Mouse (Mus musculus): Measurements from ENCODE around the gene Minos1.

Minos1 gene

DNA sequence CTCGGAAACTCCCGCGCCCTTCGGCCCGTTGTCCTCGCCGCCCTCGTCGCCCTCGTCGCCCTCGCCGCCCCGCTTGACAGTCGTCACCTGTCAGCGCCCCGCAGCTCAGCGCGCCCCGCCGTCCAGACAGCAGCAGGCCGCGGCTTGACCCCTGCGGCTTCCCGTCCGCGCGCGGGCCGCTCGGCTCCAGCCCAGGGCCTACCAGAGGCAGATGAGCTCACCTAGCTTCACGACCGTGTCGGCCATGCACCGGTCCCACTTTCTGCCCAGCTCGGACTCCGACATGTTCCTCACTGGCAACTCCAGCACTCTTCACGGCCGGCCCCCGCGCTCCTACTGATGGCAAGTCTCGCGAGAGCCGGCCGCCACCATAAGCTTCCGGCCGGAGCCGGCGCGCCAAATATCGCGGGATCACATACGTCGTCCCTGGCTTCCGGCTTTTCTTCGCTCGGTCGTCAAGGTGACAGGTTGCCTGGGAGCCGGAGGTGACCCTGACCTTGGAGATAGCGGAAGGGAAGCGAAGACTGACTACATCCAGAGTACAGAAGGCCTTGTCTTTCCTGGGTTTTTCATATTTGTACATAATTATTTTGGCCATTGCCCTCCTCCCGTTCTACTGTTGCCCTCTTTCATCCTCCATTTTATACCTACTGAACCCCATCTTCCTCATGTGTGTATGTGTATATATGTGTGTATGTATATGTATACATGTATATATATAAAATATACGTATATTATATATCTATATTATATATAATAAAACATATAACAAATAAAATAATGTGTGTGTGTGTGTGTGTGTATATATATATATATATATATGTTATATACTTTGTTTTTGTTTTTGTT is at the start of gene Minos1:
Minos1 (minus strand) TSS at position 413 of the 849 bp plus-strand sequence.
- peak; percentile 100 for DNase-seq (ENCODE audit: low spot score)

DNA sequence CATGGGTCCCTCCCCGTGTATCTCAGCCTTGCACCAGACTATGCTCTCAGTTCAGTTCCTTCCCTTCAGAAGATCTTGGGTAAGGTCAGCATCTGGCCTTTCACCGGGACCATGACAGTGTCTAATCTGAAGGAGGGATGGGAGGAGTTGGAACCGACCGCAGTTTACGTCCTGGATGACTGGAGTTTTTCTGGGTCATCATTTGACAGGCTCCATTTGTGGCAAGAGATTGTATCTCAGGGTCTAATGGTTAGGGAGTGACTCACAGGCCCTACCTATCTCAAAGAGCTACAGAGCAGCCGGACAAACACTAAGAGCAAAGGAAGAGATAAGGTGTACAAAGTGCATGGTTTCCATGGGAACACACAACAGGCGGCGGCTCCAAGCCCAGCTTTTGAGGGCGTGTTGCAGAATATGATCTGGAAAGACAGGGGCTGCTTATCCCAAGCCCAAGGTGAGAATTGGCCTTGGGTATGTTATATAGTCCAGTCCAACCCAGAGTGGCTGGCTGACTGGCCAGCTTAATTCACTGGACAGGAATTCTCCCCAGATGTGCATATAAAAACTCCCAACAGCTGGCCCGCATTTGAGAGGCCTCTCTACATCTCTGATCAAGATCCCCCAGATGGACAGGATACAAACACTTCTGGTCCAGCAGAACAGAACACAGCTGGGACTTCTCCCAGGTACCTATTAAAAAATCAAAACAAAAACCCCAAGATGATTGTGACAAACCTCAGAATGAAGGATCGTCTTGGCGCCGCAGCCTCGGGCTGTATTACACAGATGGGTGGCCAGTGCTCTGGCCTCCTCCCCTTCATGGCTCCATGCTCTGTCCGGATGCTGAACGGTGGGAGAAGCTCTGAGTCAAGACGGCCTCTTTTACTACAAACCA is 49.1 kb upstream of the Minos1 start:
- no peak for DNase-seq (ENCODE audit: low spot score)

GRCm38 (mm10) chr4:139179218-139179617 is 48.3 kb upstream of the Minos1 start:
- DNase-seq (ENCODE audit: low spot score), result no peak

- DNase-seq (ENCODE audit: low spot score), result no peak
Observed at GRCm38 (mm10) chr4:139178377-139178776, 47.5 kb upstream of the Minos1 start.

- DNase-seq (ENCODE audit: low spot score), result no peak
Observed at GRCm38 (mm10) chr4:139177921-139178320, 47.0 kb upstream of the Minos1 start.

- peak; percentile 42 for DNase-seq (ENCODE audit: low spot score)
Observed at GRCm38 (mm10) chr4:139176023-139176422, 45.1 kb upstream of the Minos1 start.

GRCm38 (mm10) chr4:139175061-139175971 is 44.4 kb upstream of the Minos1 start:
- peak; percentile 46 for DNase-seq (ENCODE audit: low spot score)

DNA sequence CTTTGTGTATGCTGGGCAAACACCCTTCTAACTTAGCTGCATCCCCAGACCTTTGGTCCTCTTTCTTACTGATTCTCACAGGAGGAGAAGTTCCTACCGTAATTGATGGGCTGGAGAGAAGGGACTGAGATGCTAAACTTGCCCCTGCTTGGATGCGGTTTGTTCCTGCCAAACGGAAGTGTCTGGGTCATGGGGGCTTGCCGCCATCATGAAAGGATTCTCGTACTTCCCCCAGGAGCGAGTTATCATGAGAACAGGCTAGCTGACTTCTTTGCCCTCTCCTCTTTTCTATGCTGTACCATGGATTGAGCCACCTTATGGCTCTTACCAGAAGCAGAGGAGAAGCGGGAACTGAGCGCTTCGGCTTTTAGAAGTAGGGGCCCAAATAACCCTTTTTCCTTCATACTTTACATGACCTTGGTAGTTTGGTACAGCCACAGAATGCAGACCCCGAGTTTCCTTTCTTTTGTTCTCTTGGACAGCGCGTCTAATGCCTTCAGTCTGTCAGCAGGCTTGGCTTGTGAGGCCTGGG is 38.9 kb upstream of the Minos1 start:
- DNase-seq (ENCODE audit: low spot score), result no peak

DNA sequence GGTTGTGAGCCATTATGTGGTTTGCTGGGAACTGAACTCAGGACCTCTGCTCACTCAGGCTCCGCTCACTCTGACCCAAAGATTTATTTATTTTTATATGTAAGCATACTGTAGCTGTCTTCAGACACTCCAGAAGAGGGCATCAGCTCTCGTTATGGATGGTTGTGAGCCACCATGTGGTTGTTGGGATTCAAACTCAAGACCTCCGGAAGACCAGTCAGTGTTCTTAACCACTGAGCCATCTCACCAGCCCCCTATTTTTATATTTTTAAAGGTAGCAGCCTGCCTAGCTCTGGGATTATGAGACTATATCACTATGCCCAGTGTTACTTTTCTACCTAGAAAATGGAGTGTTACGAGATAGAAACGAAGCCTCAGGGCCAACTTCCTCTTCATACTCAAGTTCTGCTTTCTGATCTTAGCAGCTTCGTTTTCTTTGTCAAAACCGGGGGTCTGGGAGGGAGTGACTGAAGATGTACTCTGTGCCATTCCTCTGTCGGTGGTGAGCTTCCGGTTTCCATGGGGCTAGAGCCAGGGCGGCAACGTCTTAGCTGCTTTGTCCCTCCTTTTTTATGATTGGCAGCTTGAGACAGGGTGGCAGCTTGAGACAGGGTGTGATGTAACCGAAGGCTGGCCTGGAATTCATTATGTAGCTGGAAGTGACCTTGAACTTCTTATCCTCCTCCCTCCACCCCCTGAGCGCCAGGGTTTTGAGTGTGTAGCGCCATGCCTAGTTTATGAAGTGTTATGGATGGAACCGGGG is 38.3 kb upstream of the Minos1 start:
- DNase-seq (ENCODE audit: low spot score), result peak; percentile 31

DNA sequence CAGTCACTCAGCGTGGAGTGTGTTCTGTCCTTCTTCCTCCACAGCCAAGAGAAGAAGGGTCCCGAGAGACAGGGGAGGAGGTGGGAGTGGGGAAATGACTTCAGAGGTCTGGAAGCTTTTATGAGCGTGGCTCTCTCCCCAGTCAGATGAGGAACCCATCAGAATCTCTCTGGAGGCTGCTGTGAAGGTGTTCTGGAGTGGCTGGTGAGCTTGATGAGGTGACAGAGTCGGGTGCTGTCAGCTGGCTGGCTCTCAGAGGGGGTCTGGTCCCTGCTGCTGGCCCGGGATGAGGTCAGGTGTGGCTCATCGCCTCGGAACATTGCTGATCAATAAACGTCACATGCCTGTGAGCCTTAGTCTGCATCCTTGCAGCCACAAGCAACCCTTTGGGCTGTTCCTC is 36.2 kb upstream of the Minos1 start:
- no peak for DNase-seq (ENCODE audit: low spot score)

DNA sequence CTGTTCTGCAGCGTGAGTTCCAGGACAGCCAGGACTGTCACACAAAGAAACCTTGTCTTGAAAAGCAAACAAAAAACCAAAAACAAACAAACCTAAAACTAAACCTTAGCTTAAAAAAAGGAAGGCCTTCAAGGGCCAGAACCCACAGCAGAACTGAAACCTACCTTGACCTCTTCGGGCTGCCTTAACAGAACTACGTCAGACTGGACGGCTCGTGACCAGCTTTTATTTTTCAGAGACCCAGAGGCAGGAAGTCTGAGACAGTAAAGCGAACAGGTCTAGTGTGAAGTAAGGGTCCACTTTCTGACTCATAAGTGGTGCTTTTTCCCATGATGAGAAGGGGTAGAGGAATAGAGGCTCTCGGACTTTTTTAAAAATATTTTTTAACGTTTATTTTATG is 35.3 kb upstream of the Minos1 start:
- DNase-seq (ENCODE audit: low spot score), result no peak

- DNase-seq (ENCODE audit: low spot score), result no peak
Observed at GRCm38 (mm10) chr4:139165259-139165658, 34.3 kb upstream of the Minos1 start.

DNA sequence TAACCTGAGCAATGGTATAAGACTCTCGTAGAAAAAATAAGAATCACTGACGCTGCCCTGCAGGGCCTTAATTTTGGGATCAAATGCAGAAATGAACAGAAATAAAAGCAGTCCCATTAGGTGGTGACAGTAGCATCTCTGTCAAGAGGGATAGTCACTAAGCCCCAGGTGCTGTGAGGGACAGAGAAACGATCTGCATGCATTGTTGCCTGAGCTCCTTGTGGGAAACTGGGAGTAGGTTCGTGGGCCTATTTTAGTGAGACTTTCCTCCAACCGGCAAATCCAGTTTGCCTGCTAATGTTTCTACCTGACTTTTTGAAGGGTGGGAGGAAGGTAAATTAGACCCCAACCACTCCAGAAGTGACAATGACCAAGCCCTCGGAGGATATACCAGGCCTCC is 33.2 kb upstream of the Minos1 start:
- DNase-seq (ENCODE audit: low spot score), result no peak

DNA sequence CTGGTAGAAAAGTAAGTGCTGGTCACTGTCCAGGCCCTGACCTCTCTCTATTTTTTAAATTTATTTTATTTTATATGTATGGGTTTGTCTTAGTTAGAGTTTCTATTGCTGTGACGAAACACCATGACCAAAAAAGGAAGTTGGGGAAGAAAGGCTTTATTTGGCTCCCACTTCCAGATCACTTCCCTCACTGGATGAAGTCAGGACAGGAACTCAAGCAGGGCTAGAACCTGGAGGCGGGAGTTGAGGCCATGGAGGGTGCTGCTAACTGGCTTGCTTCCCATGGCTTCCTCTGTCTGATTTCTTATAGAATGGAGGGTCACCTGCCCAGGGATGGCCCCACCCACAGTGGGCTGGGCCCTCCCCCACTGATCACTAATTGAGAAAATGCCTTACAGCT is 30.2 kb upstream of the Minos1 start:
- no peak for DNase-seq (ENCODE audit: low spot score)

- DNase-seq (ENCODE audit: low spot score), result no peak
Observed at GRCm38 (mm10) chr4:139158350-139158749, 27.4 kb upstream of the Minos1 start.

DNA sequence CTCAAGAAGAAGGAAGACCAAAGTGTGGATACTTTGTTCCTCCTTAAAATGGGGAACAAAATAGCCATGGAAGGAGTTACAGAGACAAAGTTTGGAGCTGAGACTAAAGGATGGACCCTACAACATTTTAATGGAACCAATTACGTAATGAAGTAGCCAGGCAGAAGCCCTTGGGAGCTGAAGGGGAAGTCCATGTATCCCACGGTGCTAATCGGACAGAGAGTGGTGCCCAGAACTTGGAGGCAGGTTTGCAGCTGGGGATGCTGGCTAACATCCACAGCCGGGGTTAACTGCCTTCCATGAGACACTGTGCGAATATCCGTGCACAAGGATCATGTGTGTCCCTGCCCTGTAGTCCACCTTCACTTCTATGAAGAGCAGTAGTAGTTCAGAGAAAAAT is 25.6 kb upstream of the Minos1 start:
- no peak for DNase-seq (ENCODE audit: low spot score)

DNA sequence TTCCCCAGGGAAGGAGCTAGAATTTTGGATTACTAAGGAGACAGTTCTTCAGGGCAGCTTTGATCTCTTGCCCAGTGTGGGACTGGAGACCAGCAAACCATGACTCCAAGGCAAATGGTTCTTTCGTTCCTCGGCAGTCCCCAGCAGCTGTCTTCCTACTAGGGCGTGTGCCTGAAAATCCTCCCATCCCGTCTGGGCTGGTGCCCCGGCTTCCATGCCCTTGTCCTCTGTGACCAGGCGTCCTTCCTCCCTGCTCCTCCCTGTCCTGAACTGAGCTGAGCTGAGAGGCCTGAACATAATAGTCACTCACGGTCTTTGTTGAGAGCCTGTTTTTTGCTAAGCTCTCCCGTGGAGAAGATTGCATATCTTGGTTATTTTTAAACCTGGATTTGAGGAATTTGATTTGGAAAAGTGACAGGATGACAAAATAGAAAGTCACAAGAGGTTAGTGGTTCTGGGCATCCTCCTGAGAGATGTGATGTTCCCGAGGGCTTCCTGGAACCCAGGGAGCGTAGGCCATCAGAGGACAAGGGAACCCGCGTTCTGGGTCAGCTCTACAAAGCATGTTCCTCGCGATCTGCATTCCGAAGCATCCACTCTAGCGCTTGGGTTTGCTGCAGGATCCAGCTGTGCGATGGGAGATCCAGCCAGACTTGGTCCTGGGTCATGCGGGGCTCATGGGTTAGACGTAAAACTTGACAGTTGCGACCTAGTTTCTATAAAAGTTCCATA is 23.8 kb upstream of the Minos1 start:
- DNase-seq (ENCODE audit: low spot score), result no peak

GRCm38 (mm10) chr4:139151370-139151769 is 20.5 kb upstream of the Minos1 start:
- no peak for DNase-seq (ENCODE audit: low spot score)

DNA sequence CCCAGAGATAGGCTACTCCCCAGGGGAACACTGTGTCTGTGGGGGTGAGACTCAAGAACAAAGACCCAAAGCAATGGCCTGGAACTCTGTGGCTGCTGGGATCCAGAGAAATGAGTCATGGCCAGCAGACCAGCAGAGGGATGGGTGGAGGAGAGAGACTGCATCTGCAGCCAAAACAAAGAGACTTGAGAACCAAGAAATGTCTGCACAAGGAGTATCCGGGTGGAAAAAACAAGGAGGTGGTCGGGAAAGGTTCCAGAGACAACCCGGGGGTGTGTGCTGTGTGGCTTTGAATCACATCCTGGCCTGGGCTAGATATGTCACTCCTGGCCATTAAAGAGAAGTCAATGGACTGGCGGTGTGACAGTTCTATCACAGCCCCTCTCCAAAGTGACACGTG is 15.8 kb upstream of the Minos1 start:
- no peak for DNase-seq (ENCODE audit: low spot score)

DNA sequence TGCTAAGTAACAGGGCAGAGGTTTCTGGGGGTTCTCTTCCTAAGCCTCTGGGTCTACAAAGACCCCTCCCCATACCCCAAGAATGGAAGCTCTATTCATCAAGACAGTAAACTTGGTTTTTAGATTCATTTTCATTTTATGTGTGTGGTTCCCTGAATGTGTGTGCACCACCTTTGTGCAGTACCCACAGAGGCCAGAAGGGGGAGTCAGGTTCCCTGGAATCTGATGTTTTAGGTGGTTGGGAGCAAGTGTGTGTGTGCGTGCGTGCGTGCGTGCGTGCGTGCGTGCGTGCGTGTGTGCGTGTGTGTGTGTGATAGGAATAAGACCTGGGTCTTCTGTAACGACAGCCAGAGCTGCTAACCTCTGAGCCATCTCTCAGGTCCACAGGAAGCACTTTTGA is 14.2 kb upstream of the Minos1 start:
- peak; percentile 18 for DNase-seq (ENCODE audit: low spot score)

Data from retina, embryonic 14.5 days (tissue).